Mouse (Mus musculus) kidney, adult 2 months (tissue): Measurements from ENCODE around the gene Gm1043. TPM values are rescaled to one million over a fixed set of nuclear protein-coding genes. Genes with fewer than 3 reads are reported as not detected.
A peak's percentile ranks its signal among the peaks of the same experiment; 100 is the strongest.

Experiments
- DNase-seq: peaks from one replicate; pipeline ENCODE4 v3.0.0; 2021
- H3K27ac ChIP-seq: fragments of 200-500 bp; 2 replicates; pipeline ENCODE4 v1.5.1; 2012; ENCODE audit warnings: low read depth, low read length, control low read depth, inconsistent platforms; ENCODE audit not compliant: insufficient read depth
- H3K27me3 ChIP-seq: fragments of 200-500 bp; replicated peaks from 2 replicates; pipeline ENCODE4 v1.6.1; 2012; ENCODE audit warnings: mild to moderate bottlenecking, moderate library complexity, low read length, inconsistent platforms; ENCODE audit not compliant: control insufficient read depth, insufficient read depth
- H3K36me3 ChIP-seq: fragments of 200-500 bp; 2 replicates; pipeline ENCODE4 v1.6.1; 2012; ENCODE audit warnings: mild to moderate bottlenecking, moderate library complexity, low read length, inconsistent platforms; ENCODE audit not compliant: control insufficient read depth, insufficient read depth
- H3K4me1 ChIP-seq: fragments of 200-500 bp; 2 replicates; pipeline ENCODE4 v1.6.1; 2011; ENCODE audit warnings: low read length; ENCODE audit not compliant: control insufficient read depth, insufficient read depth
- H3K4me3 ChIP-seq: fragments of 200-500 bp; 2 replicates; pipeline ENCODE4 v1.5.1; 2011; ENCODE audit warnings: mild to moderate bottlenecking, low read depth, low read length, control low read depth; ENCODE audit not compliant: insufficient read depth
- CTCF ChIP-seq: fragments of 200-500 bp; conservative IDR thresholded peaks from 2 replicates; pipeline ENCODE4 v1.5.1; 2011; ENCODE audit warnings: low read depth, mild to moderate bottlenecking, control low read depth, low read length, moderate library complexity, mixed read lengths; ENCODE audit not compliant: insufficient read depth, insufficient read length
- POLR2A ChIP-seq: fragments of 200-500 bp; IDR thresholded peaks from one replicate; pipeline ENCODE4 v1.6.1; 2011; ENCODE audit warnings: low read depth, low read length, control low read depth
- WGBS: fragments of 180-500 bp; shearing (Covaris S2); methylation state at CpG from one replicate; pipeline ENCODE4 v1.1.7; 2018; 5-methylcytosine and 5-hydroxymethylcytosine counted together
- polyA plus RNA-seq: library from polyadenylated mRNA; depleted of rRNA; stranded (reverse); fragments of >200 nt; gene quantifications from 2 replicates; pipeline ENCODE4 v1.2.3, GENCODE M21; 2012

The Gm1043 gene
- polyA plus RNA-seq, 1 experiment: 0.08 TPM

DNA sequence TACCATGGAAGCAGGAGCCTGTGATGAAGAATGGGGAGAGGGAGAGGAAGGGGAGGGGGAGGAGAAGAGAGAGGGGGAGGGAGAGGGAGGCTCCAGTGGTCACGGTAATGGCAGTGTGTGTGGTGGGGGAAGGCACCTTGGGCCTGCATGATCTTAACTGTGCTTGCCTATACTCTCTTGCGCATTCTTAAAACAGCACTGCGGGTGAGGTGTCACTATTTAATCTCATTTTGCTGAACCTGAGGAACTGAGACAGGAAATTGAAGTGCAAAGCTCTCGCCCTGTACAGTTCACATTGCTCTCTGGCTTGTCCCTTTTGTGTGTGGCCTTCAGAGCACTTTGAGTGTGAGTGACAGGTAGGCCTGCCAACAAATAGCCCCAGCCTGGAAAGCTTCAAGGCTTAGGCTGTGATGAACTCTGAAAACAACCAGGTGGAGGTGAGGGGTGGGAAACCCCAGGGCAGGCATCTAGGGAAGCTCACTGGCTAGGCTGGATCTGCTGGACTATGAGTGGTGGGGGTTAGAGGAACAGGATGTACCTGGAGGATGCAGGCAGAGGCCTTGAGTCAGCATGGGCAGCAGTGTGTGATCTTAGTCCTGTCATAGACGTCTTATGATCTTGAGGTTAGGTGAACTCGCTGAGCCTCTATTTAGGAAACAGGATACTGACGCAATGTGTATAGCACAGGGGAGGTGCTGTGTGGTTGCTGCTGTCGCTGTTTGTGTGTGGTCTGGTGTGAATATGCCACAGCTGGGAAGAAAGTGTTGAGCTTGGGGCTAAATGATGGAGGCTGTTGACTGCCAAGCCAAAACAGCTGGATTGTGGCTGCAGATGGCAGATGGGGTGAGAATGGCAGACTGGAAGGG is 18.2 kb upstream of the Gm1043 start:
- TF ChIP-seq CTCF (no peak), POLR2A (no peak)
- H3K27me3 ChIP-seq: no peaks in the 10 kb centered on the region
- no peaks in the 10 kb centered on the region for H3K36me3 ChIP-seq
- no peak for DNase-seq
- no peak overlapping the region for H3K4me3 ChIP-seq
- no peaks in the 10 kb centered on the region for H3K4me1 ChIP-seq
- WGBS: 63% methylated on average over 8 of the region's 8 CpGs
- H3K27ac ChIP-seq: no peak overlapping the region

DNA sequence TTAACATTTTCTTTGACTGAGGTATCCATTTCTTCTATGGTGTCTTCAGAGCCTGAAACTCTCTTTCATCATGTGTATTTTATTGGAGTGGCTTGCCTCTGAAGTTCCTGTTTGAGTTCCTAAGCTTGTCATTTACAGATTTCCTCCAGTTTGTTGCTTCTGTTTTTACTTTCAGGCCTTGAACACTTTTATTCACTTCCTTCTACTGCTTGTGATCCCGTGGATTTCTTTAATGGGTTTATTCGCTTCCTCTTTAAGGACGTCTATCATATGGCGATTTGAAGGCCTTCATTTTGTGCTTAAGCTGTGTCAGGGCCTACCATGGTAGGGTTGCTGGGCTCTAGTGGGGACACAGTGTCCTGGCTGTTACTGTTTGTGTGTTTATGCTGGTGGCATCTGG is 11.5 kb upstream of the Gm1043 start:
- WGBS: 86% methylated on average over 4 of the region's 4 CpGs
- Histone ChIP-seq H3K4me1 (no peaks in the 10 kb centered on the region), H3K27me3 (no peaks in the 10 kb centered on the region), H3K4me3 (no peak overlapping the region), H3K36me3 (no peaks in the 10 kb centered on the region), H3K27ac (no peak overlapping the region)
- DNase-seq: no peak
- TF ChIP-seq CTCF (no peak), POLR2A (no peak)

DNA sequence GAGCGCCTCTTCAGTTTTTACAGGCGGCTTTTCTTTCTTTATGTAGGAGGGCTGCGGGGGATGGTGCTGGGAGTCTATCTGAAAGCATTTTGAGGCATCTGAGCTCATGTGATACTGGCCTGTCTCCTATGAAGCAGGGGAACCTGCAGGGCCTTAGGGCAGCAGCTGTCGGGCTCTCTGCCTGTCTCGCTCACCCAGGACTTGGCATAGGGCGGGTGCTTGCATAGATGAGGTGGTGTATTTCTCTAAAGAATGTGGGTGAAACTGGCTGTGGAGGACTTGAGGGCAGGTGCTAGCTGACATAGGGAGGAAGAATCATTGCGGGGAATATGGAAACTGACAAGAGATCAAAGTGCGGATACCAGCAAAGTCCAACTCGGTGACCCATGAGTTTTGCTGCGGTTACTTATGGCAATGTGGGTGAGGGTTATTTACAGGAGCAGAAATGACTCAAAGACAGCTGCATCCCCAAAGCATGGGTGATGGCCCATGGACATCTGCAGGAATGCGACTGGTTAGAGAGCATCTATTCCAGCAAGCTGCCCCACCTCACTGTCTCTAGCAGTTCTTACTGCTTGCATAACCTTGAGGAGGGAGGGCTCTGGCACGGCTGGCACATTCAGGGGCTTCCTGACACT is 8.4 kb upstream of the Gm1043 start:
- H3K36me3 ChIP-seq: no peaks in the 10 kb centered on the region
- 29% methylated on average over 12 of the region's 12 CpGs for WGBS
- no peak for TF ChIP-seq CTCF
- no peak for TF ChIP-seq POLR2A
- peak; percentile 60 for DNase-seq
- no peaks in the 10 kb centered on the region for H3K4me1 ChIP-seq
- H3K4me3 ChIP-seq: no peak overlapping the region
- no peak overlapping the region for H3K27ac ChIP-seq
- no peaks in the 10 kb centered on the region for H3K27me3 ChIP-seq

DNA sequence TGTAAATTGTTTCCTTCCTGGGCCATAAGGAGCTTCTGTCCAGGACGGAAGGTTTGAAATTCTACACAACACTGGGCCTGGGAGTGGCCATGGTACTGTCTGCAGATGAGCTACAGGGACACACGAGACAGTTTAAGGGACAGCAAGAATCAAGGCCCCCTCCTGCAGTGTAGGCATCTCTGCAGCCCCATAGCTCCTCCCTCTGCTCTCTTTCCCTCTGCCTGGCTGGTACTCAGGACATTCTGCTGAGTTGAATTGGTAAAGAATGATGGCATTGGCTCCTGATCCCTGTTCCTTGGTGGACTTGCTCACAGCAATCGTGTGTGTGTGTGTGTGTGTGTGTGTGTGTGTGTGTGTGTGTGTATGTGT is 7.9 kb upstream of the Gm1043 start:
- Histone ChIP-seq H3K4me3 (no peak overlapping the region), H3K4me1 (no peaks in the 10 kb centered on the region), H3K27ac (no peak overlapping the region), H3K27me3 (no peaks in the 10 kb centered on the region), H3K36me3 (no peaks in the 10 kb centered on the region)
- no peak for TF ChIP-seq CTCF
- TF ChIP-seq POLR2A: no peak
- DNase-seq: no peak
- 26% methylated on average over 3 of the region's 3 CpGs for WGBS

DNA sequence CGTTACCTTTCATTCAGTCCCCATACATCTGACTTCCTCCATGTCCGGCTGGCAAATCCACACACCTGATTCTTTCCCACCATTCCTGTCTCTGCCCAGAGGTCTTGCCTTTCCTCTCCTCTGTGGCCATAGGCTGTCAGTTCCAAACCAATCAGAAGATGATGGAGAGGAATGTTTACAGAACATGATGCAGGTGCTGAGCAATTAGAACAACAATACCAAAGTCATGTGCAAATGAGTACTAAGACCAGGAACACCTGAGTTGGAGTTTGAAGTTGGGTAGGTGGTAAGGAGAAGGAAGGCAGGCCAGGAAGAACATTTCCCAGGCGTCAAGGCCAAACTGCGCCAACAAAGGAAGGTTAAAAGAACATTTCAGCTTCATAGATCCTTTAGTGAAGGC is 5.7 kb upstream of the Gm1043 start:
- H3K4me1 ChIP-seq: no peaks in the 10 kb centered on the region
- no peaks in the 10 kb centered on the region for H3K27me3 ChIP-seq
- no peak for TF ChIP-seq CTCF
- DNase-seq: no peak
- no peak overlapping the region for H3K27ac ChIP-seq
- H3K36me3 ChIP-seq: no peaks in the 10 kb centered on the region
- H3K4me3 ChIP-seq: no peak overlapping the region
- 94% methylated on average over 4 of the region's 4 CpGs for WGBS

DNA sequence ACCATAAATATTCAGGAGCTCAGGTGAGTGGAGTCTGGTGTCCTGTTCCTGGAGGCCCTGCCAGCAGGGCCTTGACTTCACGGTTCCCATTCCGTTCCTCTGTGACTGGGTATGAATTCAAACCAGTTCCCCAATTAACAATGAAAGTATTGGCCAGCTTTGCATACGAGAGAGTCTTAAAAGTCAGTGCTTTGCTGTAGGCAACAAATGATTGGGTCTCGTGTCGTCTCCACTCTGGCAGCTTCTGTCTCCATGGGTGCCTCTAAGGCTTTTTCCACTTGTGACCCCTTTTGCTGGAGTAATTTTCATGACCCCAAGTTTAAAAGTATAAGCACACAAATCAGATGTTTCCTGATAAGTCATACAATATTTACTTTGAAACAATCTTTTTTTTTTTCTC is 4.6 kb upstream of the Gm1043 start:
- no peak overlapping the region for H3K27ac ChIP-seq
- no peaks in the 10 kb centered on the region for H3K36me3 ChIP-seq
- TF ChIP-seq CTCF: no peak
- TF ChIP-seq POLR2A: no peak
- H3K27me3 ChIP-seq: no peaks in the 10 kb centered on the region
- no peak for DNase-seq
- no peak overlapping the region for H3K4me3 ChIP-seq
- 74% methylated on average over 5 of the region's 5 CpGs for WGBS
- no peaks in the 10 kb centered on the region for H3K4me1 ChIP-seq

DNA sequence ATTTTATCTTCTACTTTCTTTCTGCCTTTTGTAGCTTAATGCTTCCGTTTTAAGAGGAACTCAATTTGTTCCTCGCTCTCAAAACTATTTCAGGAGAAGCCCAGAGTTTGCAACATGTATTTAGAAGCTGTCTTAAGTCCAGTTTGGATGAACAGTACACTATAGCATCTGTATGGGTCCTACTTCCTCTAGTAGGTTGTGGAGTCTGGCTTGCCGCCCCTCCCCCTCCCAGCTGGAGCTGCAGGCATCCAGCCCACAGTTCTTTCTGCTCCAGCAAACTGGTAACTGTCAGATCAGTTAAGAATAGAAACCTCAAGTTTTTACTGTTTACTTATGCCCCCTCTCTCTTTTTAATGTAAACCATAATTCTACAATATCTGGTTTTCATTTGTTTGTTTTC is 2.8 kb upstream of the Gm1043 start:
- no peaks in the 10 kb centered on the region for H3K36me3 ChIP-seq
- no peak overlapping the region for H3K4me3 ChIP-seq
- H3K27me3 ChIP-seq: no peaks in the 10 kb centered on the region
- H3K4me1 ChIP-seq: no peaks in the 10 kb centered on the region
- WGBS: 18% methylated on average over 3 of the region's 3 CpGs
- TF ChIP-seq CTCF (no peak), POLR2A (no peak)
- no peak overlapping the region for H3K27ac ChIP-seq
- peak; percentile 43 for DNase-seq
